Comparison of ENCODE assay signal across 26 mouse cellular contexts in genomic region chr3:152733513-152733912, GRCm38 (mm10). TPM values are rescaled to one million over a fixed set of nuclear protein-coding genes. Genes with fewer than 3 reads are reported as not detected.
A peak's percentile ranks its signal among the peaks of the same experiment; 100 is the strongest.
DNase-seq lines count a peak whose midpoint lies in the region; ATAC-seq and TF ChIP-seq lines count a peak whose summit lies in the region.
"Had no signal": no experiment of that assay in that cellular context is flagged by ENCODE, and none has a peak within 500 bp of the region (broad histone marks: within the 10 kb centered on the region; RNA-seq: fewer than 3 reads in every experiment).

No protein-coding gene starts in this region.

- no peaks in the 10 kb centered on the region for H3K4me1 ChIP-seq in forebrain, postnatal 0 days (ENCODE audit: insufficient read depth)
- H3K4me1 ChIP-seq in forebrain, embryonic 14.5 days (ENCODE audit: control insufficient read depth, insufficient read depth, low read length): no peaks in the 10 kb centered on the region
- H3K4me1 ChIP-seq in midbrain, embryonic 11.5 days (ENCODE audit: control insufficient read depth, insufficient read depth, low read length): no peaks in the 10 kb centered on the region
- H3K4me1 ChIP-seq in midbrain, embryonic 16.5 days (ENCODE audit: control insufficient read depth, insufficient read depth, low read length): no peaks in the 10 kb centered on the region
- H3K4me1 ChIP-seq: embryonic facial prominence, embryonic 13.5 days; limb, embryonic 12.5 days; lung, embryonic 15.5 days; midbrain, embryonic 15.5 days had no signal

- no peaks in the 10 kb centered on the region for H3K27me3 ChIP-seq in forebrain, postnatal 0 days (ENCODE audit: insufficient read depth, low read length)
- no peaks in the 10 kb centered on the region for H3K27me3 ChIP-seq in forebrain, embryonic 14.5 days (replicated peaks; ENCODE audit: control insufficient read depth, insufficient read depth, low read length)
- H3K27me3 ChIP-seq in midbrain, embryonic 11.5 days (ENCODE audit: control insufficient read depth, insufficient read depth, low read length): no peaks in the 10 kb centered on the region
- H3K27me3 ChIP-seq in midbrain, embryonic 16.5 days (ENCODE audit: control insufficient read depth, insufficient read depth, low read depth, low read length): no peaks in the 10 kb centered on the region
- H3K27me3 ChIP-seq: embryonic facial prominence, embryonic 13.5 days; forebrain, embryonic 12.5 days; limb, embryonic 12.5 days; lung, embryonic 15.5 days; midbrain, embryonic 15.5 days had no signal

- no peaks in the 10 kb centered on the region for H3K9me3 ChIP-seq in forebrain, postnatal 0 days (ENCODE audit: low read length)
- no peaks in the 10 kb centered on the region for H3K9me3 ChIP-seq in forebrain, embryonic 14.5 days (replicated peaks; ENCODE audit: control insufficient read depth, low read length)
- no peaks in the 10 kb centered on the region for H3K9me3 ChIP-seq in midbrain, embryonic 11.5 days (ENCODE audit: control insufficient read depth, low read length)
- H3K9me3 ChIP-seq in midbrain, embryonic 16.5 days (replicated peaks; ENCODE audit: control insufficient read depth, low read length, poor library complexity, severe bottlenecking): no peaks in the 10 kb centered on the region
- H3K9me3 ChIP-seq: embryonic facial prominence, embryonic 13.5 days; forebrain, embryonic 12.5 days; limb, embryonic 12.5 days; lung, embryonic 15.5 days; midbrain, embryonic 15.5 days had no signal

- no peak overlapping the region for H3K4me2 ChIP-seq in forebrain, postnatal 0 days (ENCODE audit: low read depth)
- no peak overlapping the region for H3K4me2 ChIP-seq in forebrain, embryonic 14.5 days (ENCODE audit: low read length)
- no peak overlapping the region for H3K4me2 ChIP-seq in midbrain, embryonic 11.5 days
- no peak overlapping the region for H3K4me2 ChIP-seq in midbrain, embryonic 16.5 days (ENCODE audit: low read length)
- H3K4me2 ChIP-seq: embryonic facial prominence, embryonic 13.5 days; forebrain, embryonic 12.5 days; heart, embryonic 11.5 days; limb, embryonic 12.5 days; liver, embryonic 11.5 days; lung, embryonic 15.5 days; midbrain, embryonic 15.5 days had no signal

- H3K9ac ChIP-seq in forebrain, postnatal 0 days: no peak overlapping the region
- H3K9ac ChIP-seq in forebrain, embryonic 14.5 days (ENCODE audit: low read length): no peak overlapping the region
- no peak overlapping the region for H3K9ac ChIP-seq in midbrain, embryonic 11.5 days (ENCODE audit: low read length)
- H3K9ac ChIP-seq in midbrain, embryonic 16.5 days (ENCODE audit: low read depth, low read length): no peak overlapping the region
- H3K9ac ChIP-seq: embryonic facial prominence, embryonic 13.5 days; forebrain, embryonic 12.5 days; limb, embryonic 12.5 days; lung, embryonic 15.5 days; midbrain, embryonic 15.5 days had no signal

- no peaks in the 10 kb centered on the region for H3K36me3 ChIP-seq in forebrain, postnatal 0 days (ENCODE audit: insufficient read depth)
- H3K36me3 ChIP-seq in forebrain, embryonic 14.5 days (ENCODE audit: control insufficient read depth, insufficient read depth, low read length): no peaks in the 10 kb centered on the region
- no peaks in the 10 kb centered on the region for H3K36me3 ChIP-seq in midbrain, embryonic 11.5 days (ENCODE audit: control insufficient read depth, insufficient read depth, low read length)
- H3K36me3 ChIP-seq in midbrain, embryonic 16.5 days (ENCODE audit: control insufficient read depth, insufficient read depth, low read length): no peaks in the 10 kb centered on the region
- H3K36me3 ChIP-seq: embryonic facial prominence, embryonic 13.5 days; forebrain, embryonic 12.5 days; lung, embryonic 15.5 days; midbrain, embryonic 15.5 days had no signal

- DNase-seq in forebrain, postnatal 0 days: peak; percentile 73
- no peak for DNase-seq in forebrain, embryonic 14.5 days (ENCODE audit: low spot score)
- DNase-seq in midbrain, embryonic 11.5 days (ENCODE audit: low spot score, missing footprints): peak; percentile 84
- peak; percentile 52 for DNase-seq in forelimb bud, embryonic 11.5 days (ENCODE audit: low read depth, low spot score)
- no peak for DNase-seq in adrenal gland, postnatal 25 days
- no peak for DNase-seq in thymus, postnatal 10 days (ENCODE audit: low spot score in 2 of 2)
- DNase-seq: adrenal gland, postnatal 36 days; cerebellum, adult 9-10 months; cerebellum, postnatal 36 days; gastrocnemius, postnatal 25 days; heart, adult 18-20 months; kidney, adult 11 months; kidney, postnatal 14 days; layer of hippocampus, adult 9-11 months; lung, postnatal 36 days; right cerebral cortex, postnatal 25 days; spleen, adult 18-20 months; thymus, postnatal 25 days had no signal

- no peak overlapping the region for H3K4me3 ChIP-seq in forebrain, postnatal 0 days (ENCODE audit: low read depth, low read length)
- no peak overlapping the region for H3K4me3 ChIP-seq in forebrain, embryonic 14.5 days (ENCODE audit: low read depth, low read length)
- no peak overlapping the region for H3K4me3 ChIP-seq in midbrain, embryonic 11.5 days (ENCODE audit: low read depth, low read length)
- no peak overlapping the region for H3K4me3 ChIP-seq in midbrain, embryonic 16.5 days (ENCODE audit: low read depth, low read length)
- H3K4me3 ChIP-seq: embryonic facial prominence, embryonic 13.5 days; forebrain, embryonic 12.5 days; limb, embryonic 12.5 days; lung, embryonic 15.5 days; midbrain, embryonic 15.5 days had no signal

- ATAC-seq in forebrain, postnatal 0 days: no peak
- ATAC-seq in forebrain, embryonic 14.5 days: no peak
- ATAC-seq in midbrain, embryonic 11.5 days (ENCODE audit: low FRiP score): no peak
- no peak for ATAC-seq in midbrain, embryonic 16.5 days
- ATAC-seq: midbrain, embryonic 15.5 days had no signal

- TF ChIP-seq CTCF in forebrain, postnatal 0 days (IDR thresholded peaks at IDR 0.05; ENCODE audit: low read depth): no peak

- H3K27ac ChIP-seq in forebrain, postnatal 0 days (ENCODE audit: low read depth, low read length): no peak overlapping the region
- H3K27ac ChIP-seq in forebrain, embryonic 14.5 days (ENCODE audit: low read depth, low read length): no peak overlapping the region
- H3K27ac ChIP-seq in midbrain, embryonic 11.5 days (ENCODE audit: low read depth, low read length): no peak overlapping the region
- no peak overlapping the region for H3K27ac ChIP-seq in midbrain, embryonic 16.5 days (ENCODE audit: low read length)
- H3K27ac ChIP-seq: embryonic facial prominence, embryonic 13.5 days; forebrain, embryonic 12.5 days; limb, embryonic 12.5 days; lung, embryonic 15.5 days; midbrain, embryonic 15.5 days had no signal

RNA-seq across cellular contexts. Expression of gene Pigk, which starts 19.6 kb away (rescaled TPM):
- 29.7 and 31.8 TPM in 2 replicates for total RNA-seq in forebrain, postnatal 0 days (2014; rRNA removed)
- 41.1 and 46.0 TPM in 2 replicates for polyA plus RNA-seq in forebrain, postnatal 0 days (2015; fragmentation: Nextera tagmentation; extraction: Ambion mirVana)
- 34.0 and 41.4 TPM in 2 replicates for polyA plus RNA-seq in forebrain, embryonic 14.5 days (2014; fragmentation: Nextera tagmentation; extraction: Ambion mirVana)
- polyA plus RNA-seq in midbrain, embryonic 11.5 days (2014; fragmentation: Nextera tagmentation; extraction: Ambion mirVana): 40.5 and 44.3 TPM in 2 replicates
- 54.3 and 59.6 TPM in 2 replicates for polyA plus RNA-seq in midbrain, embryonic 16.5 days (2015; fragmentation: Nextera tagmentation; extraction: Ambion mirVana)
- total RNA-seq in adrenal gland, postnatal 25 days (2021): 63.0 and 70.0 TPM in 2 replicates

Comparison
In these comparisons a context has a peak if more than half of its experiments do, and no peak if none do; other contexts are left out.
1. DNase-seq: peak in forebrain, postnatal 0 days (single experiment), midbrain, embryonic 11.5 days (single experiment) and forelimb bud, embryonic 11.5 days (single experiment); none in forebrain, embryonic 14.5 days (single experiment), adrenal gland, postnatal 25 days (single experiment) and thymus, postnatal 10 days (0 of 2).